Mouse (Mus musculus): Measurements from ENCODE around the gene Il21. TPM values are rescaled to one million over a fixed set of nuclear protein-coding genes. Genes with fewer than 3 reads are reported as not detected.

Gene Il21
- total and polyA plus RNA-seq, 3 experiments, result not detected

DNA sequence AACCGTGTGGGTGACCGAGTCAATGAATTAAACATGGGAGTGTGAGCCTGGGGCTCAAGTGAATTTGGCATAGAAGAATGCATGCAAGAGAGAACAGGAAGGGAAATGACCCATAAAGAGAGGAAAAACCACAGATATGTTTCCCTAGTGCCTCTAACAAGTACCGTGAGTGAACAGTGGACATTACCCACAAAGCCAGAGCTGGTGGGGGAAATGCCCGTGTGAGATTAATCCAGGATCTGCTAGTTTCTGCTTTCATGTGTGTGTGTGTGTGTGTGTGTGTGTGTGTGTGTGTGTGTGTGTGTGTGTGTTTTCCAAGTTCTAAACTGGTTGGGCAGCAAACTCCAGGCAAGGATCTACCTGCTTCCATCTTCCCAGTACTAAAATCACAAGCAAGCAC, 37.5 kb upstream of the Il21 start:
- no peak overlapping the region for H3K4me3 ChIP-seq
- no peaks in the 10 kb centered on the region for H3K79me2 ChIP-seq (replicated peaks; ENCODE audit: control insufficient read depth, insufficient read depth, low read length)
- 80% methylated on average over 4 of the region's 4 CpGs for WGBS
- no peak overlapping the region for H3K27ac ChIP-seq
- no peaks in the 10 kb centered on the region for H3K4me1 ChIP-seq (ENCODE audit: control insufficient read depth, insufficient read depth, low read length)
- H3K9ac ChIP-seq (ENCODE audit: low read depth, low read length), result no peak overlapping the region
- intact Hi-C loops (cut with DNase I), result loop anchor here (10.0 kb wide), 1 partner anchor 195 kb away; no protein-coding TSS in a partner anchor
- TF ChIP-seq POLR2A (IDR thresholded peaks at IDR 0.05; ENCODE audit: insufficient read depth, low read depth, low read length) (no peak), CTCF (IDR thresholded peaks at IDR 0.05) (no peak), EP300 (IDR thresholded peaks at IDR 0.05; ENCODE audit: insufficient read depth, low read depth, low read length) (no peak)
- no peak for DNase-seq
- H3K36me3 ChIP-seq (ENCODE audit: control insufficient read depth, insufficient read depth, low read length), result no peaks in the 10 kb centered on the region
- no peaks in the 10 kb centered on the region for H3K27me3 ChIP-seq (ENCODE audit: control insufficient read depth, insufficient read depth, low read length)

DNA sequence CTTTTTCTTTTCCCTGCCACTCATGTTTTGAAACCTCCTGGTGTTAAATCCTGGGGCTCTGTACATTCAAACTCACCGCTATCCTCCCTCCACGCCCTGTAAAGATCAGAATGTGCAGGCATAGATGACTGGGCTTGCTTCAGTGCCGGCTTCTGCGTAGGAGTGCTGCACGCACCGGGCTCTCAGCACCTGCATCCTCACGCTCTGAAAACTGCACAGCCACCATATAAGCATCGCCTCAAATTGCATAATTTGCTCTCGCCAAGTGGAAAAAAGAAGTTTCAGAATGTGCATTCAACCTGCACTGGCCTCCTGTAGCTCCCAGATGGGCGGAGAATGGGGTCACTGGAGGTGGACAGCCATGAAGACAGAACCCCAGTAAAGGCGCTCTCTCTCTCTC, 35.9 kb upstream of the Il21 start:
- intact Hi-C loops (cut with DNase I), result no loop called here

DNA sequence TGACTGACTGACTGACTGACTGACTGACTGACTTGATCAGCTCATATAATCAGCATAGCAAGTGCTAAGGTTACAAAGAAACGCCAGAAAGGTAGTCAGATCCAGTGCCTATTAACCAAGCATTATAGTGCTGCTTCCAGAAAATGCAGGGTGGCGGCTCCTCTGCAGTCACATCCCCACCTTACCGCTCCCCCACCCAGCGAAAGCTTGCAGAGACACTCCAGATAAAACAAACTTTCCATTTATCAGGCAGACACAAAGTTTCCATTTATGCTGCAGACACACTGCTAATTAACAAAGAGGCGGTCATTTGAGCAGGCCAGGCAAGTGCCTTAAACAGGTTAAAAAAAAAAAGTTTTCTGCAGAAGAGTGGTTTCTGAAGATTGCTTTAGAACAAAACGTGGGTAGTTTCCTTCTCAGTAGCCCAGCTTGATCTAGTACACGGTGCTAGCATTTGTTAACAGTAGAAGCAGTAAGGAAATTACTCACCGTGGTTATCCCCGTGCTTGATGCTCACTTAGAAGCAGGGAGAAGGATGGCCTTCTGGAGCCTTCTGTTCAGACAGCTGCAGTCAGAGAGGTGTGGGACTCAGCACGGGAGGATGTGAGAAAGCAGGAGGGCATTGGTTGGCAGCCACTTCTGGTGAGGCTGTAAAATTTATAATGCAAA, 27.0 kb upstream of the Il21 start:
- H3K4me1 ChIP-seq (ENCODE audit: control insufficient read depth, insufficient read depth, low read length), result no peaks in the 10 kb centered on the region
- intact Hi-C loops (cut with DNase I), result no loop called here
- DNase-seq, result no peak
- no peak overlapping the region for H3K4me3 ChIP-seq
- H3K79me2 ChIP-seq (replicated peaks; ENCODE audit: control insufficient read depth, insufficient read depth, low read length), result no peaks in the 10 kb centered on the region
- H3K27me3 ChIP-seq (ENCODE audit: control insufficient read depth, insufficient read depth, low read length), result no peaks in the 10 kb centered on the region
- 34% methylated on average over 10 of the region's 10 CpGs for WGBS
- H3K36me3 ChIP-seq (ENCODE audit: control insufficient read depth, insufficient read depth, low read length), result no peaks in the 10 kb centered on the region
- TF ChIP-seq CTCF (IDR thresholded peaks at IDR 0.05), result no peak
- TF ChIP-seq POLR2A (IDR thresholded peaks at IDR 0.05; ENCODE audit: insufficient read depth, low read depth, low read length), result no peak
- TF ChIP-seq EP300 (IDR thresholded peaks at IDR 0.05; ENCODE audit: insufficient read depth, low read depth, low read length), result no peak
- no peak overlapping the region for H3K27ac ChIP-seq
- no peak overlapping the region for H3K9ac ChIP-seq (ENCODE audit: low read depth, low read length)

More for the DNA sequence above, 35.9 kb upstream of the Il21 start:
- Histone ChIP-seq H3K4me3 (no peak overlapping the region), H3K36me3 (ENCODE audit: control insufficient read depth, insufficient read depth, low read length) (no peaks in the 10 kb centered on the region), H3K27ac (no peak overlapping the region), H3K79me2 (replicated peaks; ENCODE audit: control insufficient read depth, insufficient read depth, low read length) (no peaks in the 10 kb centered on the region), H3K4me1 (ENCODE audit: control insufficient read depth, insufficient read depth, low read length) (no peaks in the 10 kb centered on the region), H3K9ac (ENCODE audit: low read depth, low read length) (no peak overlapping the region), H3K27me3 (ENCODE audit: control insufficient read depth, insufficient read depth, low read length) (no peaks in the 10 kb centered on the region)
- 89% methylated on average over 11 of the region's 11 CpGs for WGBS
- TF ChIP-seq CTCF (IDR thresholded peaks at IDR 0.05) (no peak), POLR2A (IDR thresholded peaks at IDR 0.05; ENCODE audit: insufficient read depth, low read depth, low read length) (no peak), EP300 (IDR thresholded peaks at IDR 0.05; ENCODE audit: insufficient read depth, low read depth, low read length) (no peak)
- DNase-seq, result no peak

DNA sequence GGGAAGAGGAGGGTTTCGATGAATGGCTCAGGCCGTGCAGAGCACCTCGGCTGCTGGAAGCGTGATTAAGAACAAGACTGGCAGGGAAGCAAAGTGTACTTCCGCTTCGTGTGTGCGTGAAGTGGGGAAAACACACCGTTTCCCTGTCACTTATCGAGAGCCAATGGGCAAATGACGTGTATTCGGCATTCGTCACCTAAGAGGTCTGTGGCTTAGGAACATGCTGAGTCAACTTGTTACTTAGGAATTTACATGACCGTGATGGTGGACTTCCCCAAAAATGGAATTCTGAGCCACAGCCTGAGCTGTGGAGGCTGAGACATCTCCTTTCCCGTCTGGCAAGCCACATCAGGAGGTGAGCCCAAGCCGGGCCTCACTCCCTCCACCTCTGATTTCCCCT, 25.3 kb upstream of the Il21 start:
- Histone ChIP-seq H3K36me3 (ENCODE audit: control insufficient read depth, insufficient read depth, low read length) (no peaks in the 10 kb centered on the region), H3K9ac (ENCODE audit: low read depth, low read length) (no peak overlapping the region), H3K4me3 (no peak overlapping the region), H3K27me3 (ENCODE audit: control insufficient read depth, insufficient read depth, low read length) (no peaks in the 10 kb centered on the region), H3K79me2 (replicated peaks; ENCODE audit: control insufficient read depth, insufficient read depth, low read length) (no peaks in the 10 kb centered on the region), H3K27ac (no peak overlapping the region), H3K4me1 (ENCODE audit: control insufficient read depth, insufficient read depth, low read length) (no peaks in the 10 kb centered on the region)
- WGBS, result 81% methylated on average over 15 of the region's 15 CpGs
- DNase-seq, result no peak
- no peak for TF ChIP-seq EP300 (IDR thresholded peaks at IDR 0.05; ENCODE audit: insufficient read depth, low read depth, low read length)
- TF ChIP-seq POLR2A (IDR thresholded peaks at IDR 0.05; ENCODE audit: insufficient read depth, low read depth, low read length), result no peak
- no peak for TF ChIP-seq CTCF (IDR thresholded peaks at IDR 0.05)
- intact Hi-C loops (cut with DNase I), result no loop called here

DNA sequence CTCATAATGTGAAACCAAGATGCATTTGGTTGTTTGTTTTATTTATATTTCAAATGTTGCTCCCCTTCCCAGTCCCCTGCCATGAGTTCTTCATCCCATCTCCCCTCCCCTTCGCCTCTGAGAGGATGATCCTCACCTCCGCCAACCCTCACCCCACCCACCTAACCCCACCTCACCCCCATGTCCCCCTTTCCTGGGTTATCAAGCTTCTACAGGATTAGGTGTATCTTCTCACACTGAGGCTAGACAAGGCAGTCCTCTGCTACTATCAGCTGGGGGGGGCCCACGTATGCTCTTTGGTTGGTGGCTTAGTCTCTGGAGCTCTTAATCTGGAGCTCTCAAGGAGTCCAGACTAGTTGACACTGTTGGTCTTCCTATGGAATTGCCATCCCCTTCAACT, 18.5 kb upstream of the Il21 start:
- intact Hi-C loops (cut with DNase I), result no loop called here
- Histone ChIP-seq H3K27ac (no peak overlapping the region), H3K9ac (ENCODE audit: low read depth, low read length) (no peak overlapping the region), H3K27me3 (ENCODE audit: control insufficient read depth, insufficient read depth, low read length) (no peaks in the 10 kb centered on the region), H3K4me1 (ENCODE audit: control insufficient read depth, insufficient read depth, low read length) (no peaks in the 10 kb centered on the region), H3K36me3 (ENCODE audit: control insufficient read depth, insufficient read depth, low read length) (no peaks in the 10 kb centered on the region), H3K4me3 (no peak overlapping the region), H3K79me2 (replicated peaks; ENCODE audit: control insufficient read depth, insufficient read depth, low read length) (no peaks in the 10 kb centered on the region)
- WGBS, result 76% methylated on average over 3 of the region's 3 CpGs
- DNase-seq, result no peak
- TF ChIP-seq EP300 (IDR thresholded peaks at IDR 0.05; ENCODE audit: insufficient read depth, low read depth, low read length), result no peak
- TF ChIP-seq POLR2A (IDR thresholded peaks at IDR 0.05; ENCODE audit: insufficient read depth, low read depth, low read length), result no peak
- no peak for TF ChIP-seq CTCF (IDR thresholded peaks at IDR 0.05)

DNA sequence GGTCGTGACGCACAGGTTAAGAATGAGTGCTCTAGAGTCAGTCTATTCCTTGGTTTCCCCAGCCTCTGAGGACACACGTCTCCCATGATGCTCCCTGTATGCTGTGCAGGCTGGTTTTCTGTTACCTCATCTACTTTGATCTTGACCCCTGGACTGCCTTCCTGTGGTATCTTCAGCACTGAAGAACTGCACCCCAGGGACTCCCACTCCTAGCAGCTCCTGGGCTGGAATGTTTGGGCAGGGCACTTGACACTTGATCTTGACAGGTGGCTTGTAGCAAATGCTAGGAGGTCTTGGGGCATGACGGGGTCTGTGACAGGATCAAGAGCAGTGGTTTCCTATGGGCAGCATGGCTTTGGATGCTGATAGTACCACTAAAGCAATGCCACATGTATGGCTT, 2.6 kb upstream of the Il21 start:
- H3K27ac ChIP-seq, result no peak overlapping the region
- H3K4me3 ChIP-seq, result no peak overlapping the region
- no peak for TF ChIP-seq EP300 (IDR thresholded peaks at IDR 0.05; ENCODE audit: insufficient read depth, low read depth, low read length)
- no peak for DNase-seq
- no peak overlapping the region for H3K9ac ChIP-seq (ENCODE audit: low read depth, low read length)
- H3K4me1 ChIP-seq (ENCODE audit: control insufficient read depth, insufficient read depth, low read length), result no peaks in the 10 kb centered on the region
- H3K79me2 ChIP-seq (replicated peaks; ENCODE audit: control insufficient read depth, insufficient read depth, low read length), result no peaks in the 10 kb centered on the region
- intact Hi-C loops (cut with DNase I), result no loop called here
- 74% methylated on average over 4 of the region's 4 CpGs for WGBS
- no peaks in the 10 kb centered on the region for H3K36me3 ChIP-seq (ENCODE audit: control insufficient read depth, insufficient read depth, low read length)
- H3K27me3 ChIP-seq (ENCODE audit: control insufficient read depth, insufficient read depth, low read length), result no peaks in the 10 kb centered on the region
